Mouse (Mus musculus) gastrocnemius, postnatal 25 days (tissue): Measurements from ENCODE around the gene Ect2l. TPM values are rescaled to one million over a fixed set of nuclear protein-coding genes. Genes with fewer than 3 reads are reported as not detected.
"Not testable (repeated sequence)": the region's sequence is repeated elsewhere in the genome, so short reads cannot be mapped to it uniquely, and the experiment has no call there.

Experiments
- DNase-seq: peaks from one replicate; pipeline ENCODE4 v3.0.0; 2022
- total RNA-seq, 2 experiments: library from RNA; stranded (reverse); gene quantifications; 1 replicate in 1 of 2; 2 replicates in 1 of 2; pipeline ENCODE4 v1.2.3; 2021

The Ect2l gene
- total RNA-seq, 2 experiments from 2014 or later: not detected

DNA sequence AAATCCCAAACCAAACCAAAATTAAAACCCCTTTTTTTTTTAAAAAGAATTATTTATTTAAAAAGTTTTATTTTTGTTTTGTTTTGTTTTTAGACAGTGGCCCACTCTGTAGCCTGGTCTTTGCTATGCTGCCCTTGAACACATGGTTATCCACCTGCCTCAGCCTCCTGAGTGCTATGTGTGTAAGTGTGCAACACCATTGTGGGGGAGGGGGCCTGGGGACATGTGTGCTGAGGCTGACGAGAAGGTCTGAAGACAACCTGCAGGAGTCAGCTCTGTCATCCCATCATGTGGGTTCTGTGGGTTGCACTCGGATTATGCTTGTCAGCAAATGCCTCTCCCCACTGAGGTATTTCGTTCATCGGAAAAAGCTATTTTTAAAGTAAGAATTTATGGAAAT lies 21.2 kb downstream of the Ect2l start:
- no peak for DNase-seq

DNA sequence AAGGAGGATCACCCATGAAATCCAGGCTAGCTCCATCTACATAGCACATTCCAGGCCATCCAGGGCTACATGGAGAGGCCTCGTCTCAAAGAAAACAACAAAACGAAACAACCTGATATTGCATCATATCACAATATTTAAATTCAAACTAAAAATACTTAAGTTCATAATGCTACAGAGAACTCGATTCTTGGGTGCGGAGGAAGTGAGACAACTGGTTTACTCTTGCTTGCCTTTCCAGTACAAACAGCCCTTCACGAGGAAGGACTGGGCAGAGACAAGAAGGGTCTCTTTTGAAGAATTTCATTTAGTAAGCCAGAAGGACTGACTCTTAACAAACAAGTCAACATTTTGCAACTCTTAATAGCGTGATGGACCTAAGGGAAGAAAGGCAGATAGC lies 22.1 kb downstream of the Ect2l start:
- no peak for DNase-seq

- DNase-seq: no peak
Measured at GRCm38 (mm10) chr10:18182246-18182645, 28.4 kb downstream of the Ect2l start.

- DNase-seq: no peak
Measured at GRCm38 (mm10) chr10:18177304-18177703, 33.4 kb downstream of the Ect2l start.

- DNase-seq: no peak
Measured at GRCm38 (mm10) chr10:18176722-18177121, 34.0 kb downstream of the Ect2l start.

DNA sequence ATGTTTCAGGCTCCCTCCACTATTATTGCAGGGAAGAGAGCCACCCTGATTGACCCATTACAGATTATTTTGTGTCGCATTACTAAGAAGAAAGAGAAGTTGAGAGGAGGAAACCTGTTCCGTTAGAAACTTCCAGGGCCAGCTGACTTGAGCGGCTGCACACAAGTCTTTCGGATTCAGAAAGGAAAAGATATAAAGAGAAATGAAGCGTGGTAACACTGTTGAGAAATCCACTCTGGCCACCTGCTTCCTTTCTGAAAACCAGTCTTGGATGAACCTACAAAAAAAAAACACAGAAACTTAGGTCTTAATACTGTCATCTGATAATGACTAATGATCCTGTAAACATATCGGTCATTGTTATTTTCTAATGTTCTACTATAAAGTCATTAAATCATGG lies 35.6 kb downstream of the Ect2l start:
- no peak for DNase-seq

- no peak for DNase-seq
Measured at GRCm38 (mm10) chr10:18162435-18162971, 48.2 kb downstream of the Ect2l start.

DNA sequence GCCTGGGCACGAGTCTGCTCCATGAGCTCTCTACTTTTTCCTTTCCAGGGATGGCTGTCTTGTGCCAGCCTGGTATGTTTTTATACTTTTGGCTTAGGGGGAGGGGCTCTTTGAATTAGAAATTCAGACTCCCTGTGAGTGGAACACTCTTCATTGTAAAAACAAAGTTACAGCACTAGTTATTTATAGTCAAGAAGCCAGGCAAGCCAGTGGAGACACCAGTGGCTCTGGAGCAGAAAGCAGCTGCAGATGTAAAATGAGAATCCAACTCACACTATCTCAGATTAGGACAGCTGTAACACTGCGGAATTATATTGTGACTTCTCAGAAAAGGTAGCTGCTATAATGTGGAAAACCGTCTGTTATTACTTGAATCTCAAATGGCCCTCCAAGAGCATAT lies 63.5 kb downstream of the Ect2l start:
- no peak for DNase-seq

DNA sequence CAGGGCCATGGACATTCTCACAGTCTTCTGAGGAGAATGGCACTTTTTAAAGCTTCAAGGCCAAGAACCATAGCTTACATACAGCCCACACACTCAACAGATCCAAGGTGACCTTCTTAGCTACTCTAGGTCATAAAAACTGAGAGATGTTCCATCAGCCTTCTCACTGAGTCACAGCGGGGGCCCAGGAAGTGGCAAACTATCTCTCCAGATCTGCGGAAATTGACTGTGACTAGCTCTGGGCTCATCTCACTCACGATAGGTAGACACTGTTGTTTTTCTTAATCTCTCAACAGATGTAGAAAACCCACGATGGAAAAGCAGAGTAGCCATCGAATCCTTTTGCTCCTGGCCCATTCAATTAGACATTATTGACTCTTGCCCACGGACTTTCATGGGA lies 68.5 kb downstream of the Ect2l start:
- DNase-seq: no peak

DNA sequence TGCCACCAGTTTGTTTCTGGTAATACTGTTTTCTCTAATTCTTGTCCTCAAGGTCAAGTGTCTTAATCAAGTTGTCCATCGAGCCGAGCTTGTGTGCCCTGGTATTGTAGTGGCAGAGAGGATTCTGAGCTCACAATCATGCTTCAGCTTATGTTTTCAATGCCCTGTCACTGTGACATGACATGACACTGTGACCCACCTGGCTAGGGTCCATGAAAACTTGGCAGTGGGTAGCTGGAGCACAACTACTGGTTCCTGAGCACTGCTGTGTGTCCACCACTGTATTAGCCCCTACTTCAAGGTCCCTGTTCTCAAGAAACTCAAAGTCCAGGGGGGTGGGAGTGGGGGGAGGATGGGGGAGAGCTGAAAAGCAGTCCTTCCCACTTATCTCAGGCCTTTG lies 69.3 kb downstream of the Ect2l start:
- no peak for DNase-seq

DNA sequence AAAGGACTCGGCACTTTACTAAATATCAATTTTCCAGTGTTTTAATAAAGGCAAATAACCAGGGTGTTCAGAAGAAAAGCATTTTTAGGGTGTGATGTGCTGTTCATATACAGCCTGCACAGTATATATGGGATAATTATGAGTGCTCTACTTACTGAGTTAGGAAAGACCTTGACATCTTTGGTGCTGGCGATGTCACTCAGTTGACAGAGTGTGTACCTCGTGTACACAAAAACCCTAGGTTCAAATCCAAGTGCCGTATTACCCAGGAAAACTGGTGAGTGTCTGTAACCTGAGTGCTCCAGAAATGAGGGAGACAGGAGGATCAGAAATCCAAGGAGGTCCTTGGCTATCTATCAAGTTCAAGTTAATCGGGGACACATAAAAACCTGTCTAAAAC lies 71.1 kb downstream of the Ect2l start:
- DNase-seq: no peak

GRCm38 (mm10) chr10:18138853-18139503 lies 71.7 kb downstream of the Ect2l start:
- DNase-seq: not testable (repeated sequence)

- no peak for DNase-seq
Measured at GRCm38 (mm10) chr10:18131666-18132650, 78.7 kb downstream of the Ect2l start.

- no peak for DNase-seq
Measured at GRCm38 (mm10) chr10:18130276-18130675, 80.4 kb downstream of the Ect2l start.

DNA sequence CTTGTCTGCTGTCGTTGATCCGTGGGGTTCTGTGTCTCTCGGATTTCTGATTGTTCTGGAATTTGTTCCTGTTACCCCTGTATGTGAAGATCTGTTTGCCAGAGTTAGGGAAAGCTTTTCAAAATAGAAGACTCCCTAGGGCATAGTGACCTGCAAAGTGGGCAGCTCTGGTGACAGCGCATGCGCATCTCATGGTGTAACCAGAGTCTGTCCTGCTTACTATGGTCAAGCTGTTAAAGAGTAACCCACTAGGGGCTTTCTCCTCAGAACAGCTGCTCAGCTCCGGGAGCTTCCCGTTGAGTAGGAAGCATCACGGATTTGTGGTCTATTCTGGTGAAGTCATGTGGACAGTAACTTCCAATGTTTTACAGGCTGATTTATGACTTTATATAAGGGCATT lies 92.4 kb downstream of the Ect2l start:
- DNase-seq: no peak

DNA sequence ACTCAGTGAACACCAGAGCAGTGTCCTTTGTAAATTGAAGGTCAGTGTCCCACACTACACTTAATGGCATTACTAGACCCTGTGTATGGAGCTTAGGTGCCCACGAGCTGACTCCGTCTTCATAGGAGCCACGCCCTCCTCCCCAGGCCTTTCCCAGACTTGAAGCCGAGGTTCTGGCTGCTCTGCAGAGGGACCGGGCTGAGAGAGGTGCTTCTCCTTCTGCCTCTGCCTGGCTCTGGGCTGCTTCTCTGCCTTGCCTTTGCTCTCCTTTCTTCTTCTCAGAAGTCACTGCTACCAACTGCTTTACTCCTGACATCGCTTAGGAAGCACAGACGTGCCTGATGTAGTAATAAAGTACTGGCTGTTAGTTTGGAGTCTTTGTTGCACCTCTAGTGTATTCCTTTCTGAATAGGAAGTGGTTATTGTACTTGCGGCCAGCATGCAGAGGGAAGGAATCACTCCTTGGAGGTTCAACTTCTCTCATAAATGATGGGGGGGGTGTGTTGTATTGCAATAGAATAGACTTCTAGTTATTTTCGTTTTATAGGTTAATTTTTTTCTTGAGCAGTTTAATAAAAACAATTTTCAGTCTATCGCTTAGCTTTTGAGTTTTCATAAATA lies 97.1 kb downstream of the Ect2l start:
- DNase-seq: no peak

GRCm38 (mm10) chr10:18110940-18111339 lies 99.8 kb downstream of the Ect2l start:
- DNase-seq: no peak

GRCm38 (mm10) chr10:18107471-18107870 lies 103.2 kb downstream of the Ect2l start:
- DNase-seq: no peak

DNA sequence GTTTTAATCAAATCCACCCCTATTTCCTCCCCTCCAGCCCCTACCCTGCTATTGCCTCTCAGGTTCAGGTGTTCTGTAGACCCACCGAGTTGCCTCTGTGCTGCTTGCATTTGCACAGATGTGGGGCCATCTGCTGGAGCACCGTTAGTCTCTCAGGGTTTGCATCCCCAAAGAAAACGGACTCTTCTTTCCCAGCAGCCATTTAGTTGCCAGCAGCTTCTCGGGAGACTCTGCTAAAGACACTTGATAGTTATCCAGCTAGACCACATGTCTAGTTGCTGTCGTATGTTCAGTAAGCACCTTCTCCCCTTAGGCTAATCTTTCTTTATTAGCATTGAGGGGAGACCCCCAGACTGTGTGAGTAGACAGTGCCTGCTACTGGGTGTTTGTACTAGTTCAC lies 108.5 kb downstream of the Ect2l start:
- DNase-seq: no peak

DNA sequence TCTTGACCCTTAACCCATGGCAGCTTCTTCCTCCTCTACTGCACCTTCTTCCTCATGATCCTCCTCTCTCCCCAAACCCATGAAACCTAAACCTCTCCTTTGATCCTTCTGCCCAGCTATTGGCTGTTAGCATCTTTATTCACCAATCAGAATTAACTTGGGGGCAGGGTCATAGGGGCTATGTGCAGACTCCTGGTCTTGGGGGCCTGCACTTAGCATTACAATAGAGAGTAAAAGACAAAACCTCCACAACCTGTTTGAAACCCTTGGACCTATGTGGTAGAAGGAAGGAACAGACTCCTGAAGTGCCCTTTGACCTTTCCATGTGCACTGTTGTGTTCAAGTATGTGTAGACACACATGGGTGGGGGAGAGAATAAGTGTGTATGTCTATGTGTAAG lies 120.0 kb downstream of the Ect2l start:
- no peak for DNase-seq

- DNase-seq: no peak
Measured at GRCm38 (mm10) chr10:18082772-18083171, 127.9 kb downstream of the Ect2l start.

GRCm38 (mm10) chr10:18081536-18081935 lies 129.2 kb downstream of the Ect2l start:
- no peak for DNase-seq
